Mouse (Mus musculus) heart, postnatal 10 days (tissue): ENCODE results near the gene Tha1. TPM values are rescaled to one million over a fixed set of nuclear protein-coding genes. Genes with fewer than 3 reads are reported as not detected.

Source experiments
- DNase-seq, 2 experiments: peaks; one replicate each; pipeline ENCODE4 v3.0.0; 2021
- intact Hi-C: fragments of 180-260 bp; cut with DNase I; formaldehyde crosslinking; loops from one replicate; pipeline ENCODE4 v1.15.1; 2025
- total RNA-seq, 2 experiments: library from RNA; stranded (reverse); gene quantifications; 2 replicates each; pipeline ENCODE4 v1.2.3; 2021

Gene Tha1
- total RNA-seq, 2 experiments from 2014 or later, result 5.1 to 5.7 TPM

- intact Hi-C loops, result no loop called here
- DNase-seq, result no peak
These were observed 8.9 kb upstream of the Tha1 start for GRCm38 (mm10) chr11:117882208-117882607.

- DNase-seq, result no peak
- intact Hi-C loops, result no loop called here
These were observed 8.5 kb upstream of the Tha1 start for GRCm38 (mm10) chr11:117881787-117882186.

GRCm38 (mm10) chr11:117880977-117881358, 7.7 kb upstream of the Tha1 start:
- no peak for DNase-seq
- intact Hi-C loops, result no loop called here

GRCm38 (mm10) chr11:117880336-117880976, 7.2 kb upstream of the Tha1 start:
- intact Hi-C loops, result no loop called here
- DNase-seq, result no peak

GRCm38 (mm10) chr11:117879676-117880075, 6.4 kb upstream of the Tha1 start:
- intact Hi-C loops, result no loop called here
- DNase-seq, result no peak

- DNase-seq, result no peak
- intact Hi-C loops, result no loop called here
These were observed 5.6 kb upstream of the Tha1 start for GRCm38 (mm10) chr11:117878892-117879291.

- intact Hi-C loops, result no loop called here
- peak; percentile 50 to 64 for DNase-seq
These were observed 4.8 kb upstream of the Tha1 start for GRCm38 (mm10) chr11:117877917-117878745.

- intact Hi-C loops, result no loop called here
- DNase-seq, result peak in 1 of 2 experiments; percentile 40
These were observed 2.4 kb upstream of the Tha1 start for GRCm38 (mm10) chr11:117875681-117876080.

- intact Hi-C loops, result loop anchor here (5.0 kb wide), 1 partner anchor 213 kb away; no protein-coding TSS in a partner anchor
- peak in 1 of 2 experiments; percentile 35 for DNase-seq
These were observed 1.1 kb upstream of the Tha1 start for GRCm38 (mm10) chr11:117874419-117874818.

- no peak for DNase-seq
- intact Hi-C loops, result loop anchor here (1.0 to 5.0 kb wide), 6 partner anchors 41 to 351 kb away; partner anchors contain the start of gene Socs3
These were observed 1.2 kb downstream of the Tha1 start for GRCm38 (mm10) chr11:117871911-117872584.

GRCm38 (mm10) chr11:117871376-117871775, 1.9 kb downstream of the Tha1 start:
- DNase-seq, result no peak
- intact Hi-C loops, result loop anchor here (1.0 to 5.0 kb wide), 6 partner anchors 41 to 351 kb away; partner anchors contain the start of gene Socs3

- intact Hi-C loops, result loop anchor here (1.0 to 5.0 kb wide), 6 partner anchors 42 to 352 kb away; partner anchors contain the start of gene Socs3
These were observed 2.5 kb downstream of the Tha1 start for GRCm38 (mm10) chr11:117870688-117871365.

GRCm38 (mm10) chr11:117865988-117866387, 7.3 kb downstream of the Tha1 start:
- DNase-seq, result no peak
- intact Hi-C loops, result no loop called here

More at GRCm38 (mm10) chr11:117870688-117871365, 2.5 kb downstream of the Tha1 start:
- peak; percentile 82 to 88 for DNase-seq

GRCm38 (mm10) chr11:117864805-117865204, 8.5 kb downstream of the Tha1 start:
- intact Hi-C loops, result no loop called here
- peak in 1 of 2 experiments; percentile 27 for DNase-seq

GRCm38 (mm10) chr11:117863174-117863856, 10.0 kb downstream of the Tha1 start:
- intact Hi-C loops, result no loop called here
- DNase-seq, result no peak

GRCm38 (mm10) chr11:117860601-117861000, 12.7 kb downstream of the Tha1 start, which contains the start of gene Tmem235:
Gene Tmem235, plus strand, starts transcription at chr11:117860752.
- intact Hi-C loops, result no loop called here
- no peak for DNase-seq

- intact Hi-C loops, result no loop called here
- no peak for DNase-seq
These were observed 14.9 kb downstream of the Tha1 start for GRCm38 (mm10) chr11:117858392-117858791.

- intact Hi-C loops, result no loop called here
- no peak for DNase-seq
These were observed 15.8 kb downstream of the Tha1 start for GRCm38 (mm10) chr11:117857462-117857861.

GRCm38 (mm10) chr11:117855975-117856374, 17.3 kb downstream of the Tha1 start:
- intact Hi-C loops, result no loop called here

GRCm38 (mm10) chr11:117855360-117855759, 17.9 kb downstream of the Tha1 start:
- DNase-seq, result no peak
- intact Hi-C loops, result no loop called here

More at GRCm38 (mm10) chr11:117855975-117856374, 17.3 kb downstream of the Tha1 start:
- no peak for DNase-seq
